Mouse (Mus musculus) adrenal gland, adult (tissue): Measurements from ENCODE around the gene Gm8220.
"Not testable (repeated sequence)": the region's sequence is repeated elsewhere in the genome, so short reads cannot be mapped to it uniquely, and the experiment has no call there.

Experiments
- DNase-seq, 2 experiments: peaks; one replicate each; pipeline ENCODE4 v3.0.0; 2022 to 2023; ENCODE audit warnings: low spot score in 1 of 2; ENCODE audit not compliant: inconsistent age in 2 of 2

Gm8220 gene

GRCm38 (mm10) chr14:44285280-44285679 lies at the start of gene Gm8220:
Gene Gm8220, plus strand, starts transcription at chr14:44285580.
- DNase-seq: not testable (repeated sequence)

- no peak for DNase-seq
Observed at GRCm38 (mm10) chr14:44248039-44248438, 37.3 kb upstream of the Gm8220 start.

- not testable (repeated sequence) for DNase-seq
Observed at GRCm38 (mm10) chr14:44312049-44312448, 26.7 kb downstream of the Gm8220 start.

- DNase-seq: not testable (repeated sequence)
Observed at GRCm38 (mm10) chr14:44338484-44338883, 53.1 kb downstream of the Gm8220 start, which contains the start of gene Gm5930. Gene Gm5930, minus strand, starts transcription at chr14:44338584.
